Mouse (Mus musculus) large intestine, adult 2 months (tissue): ENCODE data around the gene Cmss1. TPM values are rescaled to one million over a fixed set of nuclear protein-coding genes. Genes with fewer than 3 reads are reported as not detected.

Experiments used
- DNase-seq: peaks from one replicate; pipeline ENCODE4 v3.0.0-alpha.2; 2012; ENCODE audit warnings: low read depth, low spot score
- WGBS: fragments of 180-500 bp; shearing (Covaris S2); methylation state at CpG from one replicate; pipeline ENCODE4 v1.1.7; 2018; 5-methylcytosine and 5-hydroxymethylcytosine counted together
- polyA plus RNA-seq: library from polyadenylated mRNA; depleted of rRNA; stranded (reverse); fragments of >200 nt; gene quantifications from 2 replicates; pipeline ENCODE4 v1.2.3, GENCODE M21; 2012

Cmss1 gene
- polyA plus RNA-seq, 1 experiment: 8.0 TPM

- WGBS: 69% methylated on average over 12 of the region's 12 CpGs
These were observed 122.4 kb downstream of the Cmss1 start for GRCm38 (mm10) chr16:57484043-57484795.

GRCm38 (mm10) chr16:57483503-57483902, 123.2 kb downstream of the Cmss1 start:
- WGBS: 65% methylated on average over 2 of the region's 2 CpGs
- no peak for DNase-seq

More at GRCm38 (mm10) chr16:57484043-57484795, 122.4 kb downstream of the Cmss1 start:
- no peak for DNase-seq

- no peak for DNase-seq
- 58% methylated on average over 4 of the region's 4 CpGs for WGBS
These were observed 123.8 kb downstream of the Cmss1 start for GRCm38 (mm10) chr16:57482911-57483310.

GRCm38 (mm10) chr16:57482264-57482663, 124.4 kb downstream of the Cmss1 start:
- DNase-seq: no peak
- WGBS: 80% methylated on average over 6 of the region's 6 CpGs

- DNase-seq: no peak
- 24% methylated on average over 5 of the region's 5 CpGs for WGBS
These were observed 126.9 kb downstream of the Cmss1 start for GRCm38 (mm10) chr16:57479776-57480175.

GRCm38 (mm10) chr16:57478451-57478850, 128.2 kb downstream of the Cmss1 start:
- no peak for DNase-seq
- 74% methylated on average over 2 of the region's 2 CpGs for WGBS

GRCm38 (mm10) chr16:57473415-57474085, 133.1 kb downstream of the Cmss1 start:
- 72% methylated on average over 10 of the region's 10 CpGs for WGBS

GRCm38 (mm10) chr16:57471071-57471470, 135.6 kb downstream of the Cmss1 start:
- DNase-seq: no peak

More at GRCm38 (mm10) chr16:57473415-57474085, 133.1 kb downstream of the Cmss1 start:
- no peak for DNase-seq

GRCm38 (mm10) chr16:57470286-57470830, 136.3 kb downstream of the Cmss1 start:
- no peak for DNase-seq
- WGBS: 85% methylated on average over 12 of the region's 12 CpGs

- 86% methylated on average over 2 of the region's 2 CpGs for WGBS
- DNase-seq: no peak
These were observed 136.8 kb downstream of the Cmss1 start for GRCm38 (mm10) chr16:57469869-57470268.

- DNase-seq: no peak
- WGBS: 71% methylated on average over 4 of the region's 4 CpGs
These were observed 137.4 kb downstream of the Cmss1 start for GRCm38 (mm10) chr16:57469301-57469700.

GRCm38 (mm10) chr16:57465386-57465913, 141.2 kb downstream of the Cmss1 start:
- WGBS: 88% methylated on average over 9 of the region's 9 CpGs
- DNase-seq: no peak

GRCm38 (mm10) chr16:57456003-57456402, 150.7 kb downstream of the Cmss1 start:
- no peak for DNase-seq
- WGBS: 58% methylated on average over 2 of the region's 2 CpGs

- DNase-seq: no peak
- WGBS: 63% methylated on average over 3 of the region's 3 CpGs
These were observed 151.1 kb downstream of the Cmss1 start for GRCm38 (mm10) chr16:57455573-57455972.

GRCm38 (mm10) chr16:57454106-57454763, 152.4 kb downstream of the Cmss1 start:
- peak; percentile 16 for DNase-seq
- WGBS: 67% methylated on average over 8 of the region's 8 CpGs

GRCm38 (mm10) chr16:57453009-57453408, 153.7 kb downstream of the Cmss1 start:
- peak; percentile 13 for DNase-seq

GRCm38 (mm10) chr16:57445096-57446094, 161.3 kb downstream of the Cmss1 start:
- 55% methylated on average over 10 of the region's 10 CpGs for WGBS
- DNase-seq: no peak

More at GRCm38 (mm10) chr16:57453009-57453408, 153.7 kb downstream of the Cmss1 start:
- 22% methylated on average over 7 of the region's 7 CpGs for whole genome bisulfite sequencing

GRCm38 (mm10) chr16:57440706-57441437, 165.8 kb downstream of the Cmss1 start:
- 80% methylated on average over 10 of the region's 10 CpGs for WGBS
- DNase-seq: no peak
